Mouse (Mus musculus) testis, adult 2 months (tissue): ENCODE results near the gene Kalrn.

ENCODE experiments used
- CTCF ChIP-seq: fragments of 200-500 bp; IDR thresholded peaks from 2 replicates; pipeline ENCODE4 v1.5.1; 2012; ENCODE audit warnings: low read depth, mild to moderate bottlenecking, inconsistent platforms, low read length, moderate library complexity; ENCODE audit not compliant: control insufficient read depth, insufficient read depth, insufficient replicate concordance
- POLR2A ChIP-seq: fragments of 200-500 bp; IDR thresholded peaks from 2 replicates; pipeline ENCODE4 v1.6.1; 2012; ENCODE audit warnings: low read depth, mild to moderate bottlenecking, inconsistent platforms, low read length, moderate library complexity; ENCODE audit not compliant: control insufficient read depth

GRCm38 (mm10) chr16:33983712-33984111 lies 589.6 kb downstream of the Kalrn start:
- TF ChIP-seq POLR2A, result no peak
- TF ChIP-seq CTCF, result no peak
